Mouse (Mus musculus) C2C12 (cell line): Measurements from ENCODE around the gene Nbl1.

Experiments
- CEBPB ChIP-seq: IDR thresholded peaks from one replicate; pipeline ENCODE4 v1.6.1; 2011; ENCODE audit warnings: low read depth, mild to moderate bottlenecking, control low read depth, moderate library complexity
- CTCF ChIP-seq: IDR thresholded peaks from one replicate; pipeline ENCODE4 v1.5.1; 2011; ENCODE audit not compliant: control insufficient read depth, insufficient read depth, insufficient read length
- FOSL1 ChIP-seq: IDR thresholded peaks from one replicate; pipeline ENCODE4 v1.8.0; 2011; ENCODE audit warnings: mild to moderate bottlenecking, low read length; ENCODE audit not compliant: poor library complexity, insufficient read depth, severe bottlenecking
- MAX ChIP-seq: IDR thresholded peaks from one replicate; pipeline ENCODE4 v1.6.1; 2011; ENCODE audit warnings: mild to moderate bottlenecking, control low read depth
- MYOD1 ChIP-seq: IDR thresholded peaks from one replicate; pipeline ENCODE4 v1.6.1; 2011; ENCODE audit warnings: low read depth; ENCODE audit not compliant: control insufficient read depth, insufficient read length
- MYOG ChIP-seq: IDR thresholded peaks from one replicate; pipeline ENCODE4 v1.6.1; 2011; ENCODE audit not compliant: control insufficient read depth, insufficient read length; ENCODE audit errors: extremely low read depth
- USF1 ChIP-seq: IDR thresholded peaks from one replicate; pipeline ENCODE4 v1.6.1; 2011; ENCODE audit warnings: low read depth, mild to moderate bottlenecking, control low read depth, moderate library complexity

DNA sequence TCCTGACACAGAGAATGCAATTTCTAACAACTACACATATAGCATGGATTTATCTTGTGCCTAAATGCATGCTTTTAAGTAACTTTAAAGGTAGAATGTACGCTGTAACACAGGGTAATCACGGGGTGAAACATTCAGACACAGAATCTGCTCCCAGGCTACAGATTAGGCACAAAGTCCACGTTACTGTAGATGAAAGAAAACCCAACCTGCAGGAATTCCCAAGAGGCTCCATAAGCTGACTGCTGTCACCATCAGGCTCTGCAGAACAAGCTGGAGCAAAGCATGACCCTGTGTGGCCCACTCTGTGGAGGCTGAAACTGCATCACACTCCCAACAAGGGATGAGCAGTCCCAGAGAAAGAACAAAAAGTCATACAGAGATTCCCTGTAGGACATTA lies 19.7 kb upstream of the Nbl1 start:
- TF ChIP-seq CTCF (no peak), MYOG (no peak), CEBPB (no peak), FOSL1 (no peak), MAX (no peak), MYOD1 (no peak), USF1 (no peak)
